Mouse (Mus musculus): ENCODE results near the gene Ap5b1.

Ap5b1 gene

GRCm38 (mm10) chr19:5567180-5567533 is 668 bp upstream of the Ap5b1 start:
- DNase-seq (ENCODE audit: low read depth) = no peak

- DNase-seq (ENCODE audit: low read depth) = peak; percentile 92
Measured at GRCm38 (mm10) chr19:5568470-5569140, 780 bp downstream of the Ap5b1 start.

GRCm38 (mm10) chr19:5569521-5569920 is 1.7 kb downstream of the Ap5b1 start:
- no peak for DNase-seq (ENCODE audit: low read depth)

- no peak for DNase-seq (ENCODE audit: low read depth)
Measured at GRCm38 (mm10) chr19:5570353-5571246, 2.8 kb downstream of the Ap5b1 start.

- DNase-seq (ENCODE audit: low read depth) = peak; percentile 65
Measured at GRCm38 (mm10) chr19:5571831-5572230, 4.0 kb downstream of the Ap5b1 start.

GRCm38 (mm10) chr19:5572331-5573125 is 4.7 kb downstream of the Ap5b1 start:
- DNase-seq (ENCODE audit: low read depth) = peak; percentile 37

- no peak for DNase-seq (ENCODE audit: low read depth)
Measured at GRCm38 (mm10) chr19:5575336-5575735, 7.5 kb downstream of the Ap5b1 start.

GRCm38 (mm10) chr19:5579971-5580370 is 12.1 kb downstream of the Ap5b1 start:
- no peak for DNase-seq (ENCODE audit: low read depth)

GRCm38 (mm10) chr19:5580776-5581175 is 13.0 kb downstream of the Ap5b1 start:
- DNase-seq (ENCODE audit: low read depth) = no peak

- DNase-seq (ENCODE audit: low read depth) = no peak
Measured at GRCm38 (mm10) chr19:5581995-5582394, 14.2 kb downstream of the Ap5b1 start.

- no peak for DNase-seq (ENCODE audit: low read depth)
Measured at GRCm38 (mm10) chr19:5589159-5589558, 21.3 kb downstream of the Ap5b1 start.

GRCm38 (mm10) chr19:5591888-5592287 is 24.1 kb downstream of the Ap5b1 start:
- no peak for DNase-seq (ENCODE audit: low read depth)

- DNase-seq (ENCODE audit: low read depth) = no peak
Measured at GRCm38 (mm10) chr19:5599224-5599623, 31.4 kb downstream of the Ap5b1 start.

GRCm38 (mm10) chr19:5601752-5602541 is 34.1 kb downstream of the Ap5b1 start, which contains the start of gene Rnaseh2c:
TSS of gene Rnaseh2c (plus strand) at chr19:5601873.
- DNase-seq (ENCODE audit: low read depth) = peak; percentile 90

- no peak for DNase-seq (ENCODE audit: low read depth)
Measured at GRCm38 (mm10) chr19:5603664-5604063, 35.8 kb downstream of the Ap5b1 start.

- no peak for DNase-seq (ENCODE audit: low read depth)
Measured at GRCm38 (mm10) chr19:5605126-5605525, 37.3 kb downstream of the Ap5b1 start.

GRCm38 (mm10) chr19:5606196-5606595 is 38.4 kb downstream of the Ap5b1 start:
- no peak for DNase-seq (ENCODE audit: low read depth)

- DNase-seq (ENCODE audit: low read depth) = no peak
Measured at GRCm38 (mm10) chr19:5607705-5608410, 40.0 kb downstream of the Ap5b1 start.

- DNase-seq (ENCODE audit: low read depth) = no peak
Measured at GRCm38 (mm10) chr19:5608707-5609106, 40.9 kb downstream of the Ap5b1 start.

GRCm38 (mm10) chr19:5609171-5609546 is 41.3 kb downstream of the Ap5b1 start:
- DNase-seq (ENCODE audit: low read depth) = no peak
